ENCODE assay signal across 19 mouse cellular contexts in genomic region chr13:115021411-115021810, GRCm38 (mm10).
A peak's percentile ranks its signal among the peaks of the same experiment; 100 is the strongest.
DNase-seq lines count a peak whose midpoint lies in the region; ATAC-seq and TF ChIP-seq lines count a peak whose summit lies in the region.
"Had no signal": no experiment of that assay in that cellular context is flagged by ENCODE, and none has a peak within 500 bp of the region (broad histone marks: within the 10 kb centered on the region; RNA-seq: fewer than 3 reads in every experiment).

No protein-coding gene starts in this region.

- no peak for DNase-seq in liver, adult 2 months (ENCODE audit: extremely low read depth, low read depth, low spot score)
- no peak for DNase-seq in liver
- DNase-seq in spleen, postnatal 36 days (ENCODE audit: low spot score in 2 of 2), result no peak
- no peak for DNase-seq in c-Kit-positive CD71-positive TER-119-positive erythroid progenitor cells, embryonic 14.5 days (ENCODE audit: low spot score)
- no peak for DNase-seq in cerebellum, adult 9-10 months
- DNase-seq: adrenal gland, postnatal 14 days; cerebellum, adult 8-10 months; forebrain, postnatal 0 days; left cerebral cortex, postnatal 4 days; retina, postnatal 1 day; thymus, adult 2 months had no signal

- peaks cover 4% of the 10 kb centered on the region; the same call in 1 of the 2 replicates for H3K4me1 ChIP-seq in liver, adult 2 months (ENCODE audit: control insufficient read depth, insufficient read depth, low read length)
- peaks cover 15 to 36% of the 10 kb centered on the region in 2 experiments for H3K4me1 ChIP-seq in heart, embryonic 14.5 days (ENCODE audit: control insufficient read depth in 2 of 2, insufficient read depth in 2 of 2, low read length in 2 of 2)
- 0 out of 2 replicates have a peak, but pooled peaks cover 3% of the 10 kb centered on the region for H3K4me1 ChIP-seq in intestine, embryonic 16.5 days (ENCODE audit: control insufficient read depth, insufficient read depth, low read length)
- H3K4me1 ChIP-seq: kidney, embryonic 15.5 days; megakaryocyte, embryonic 14.5 days had no signal

- H3K36me3 ChIP-seq in liver, adult 2 months (ENCODE audit: control insufficient read depth, insufficient read depth, low read length), result peaks cover 2% of the 10 kb centered on the region; the same call in 1 of the 2 replicates
- peaks cover 3% of the 10 kb centered on the region; the same call in 1 of the 2 replicates for H3K36me3 ChIP-seq in heart, embryonic 14.5 days (ENCODE audit: control insufficient read depth, insufficient read depth, low read length)
- H3K36me3 ChIP-seq in intestine, embryonic 16.5 days (ENCODE audit: control insufficient read depth, insufficient read depth, low read length), result no peaks in the 10 kb centered on the region
- H3K36me3 ChIP-seq: kidney, embryonic 15.5 days had no signal

- peak overlapping the region; percentile 41 for H3K4me2 ChIP-seq in heart, embryonic 14.5 days (ENCODE audit: low read length)
- H3K4me2 ChIP-seq in intestine, embryonic 16.5 days (ENCODE audit: low read depth, low read length), result no peak overlapping the region
- H3K4me2 ChIP-seq: kidney, embryonic 15.5 days had no signal

- TF ChIP-seq POLR2A in liver, adult 2 months (IDR thresholded peaks at IDR 0.05; ENCODE audit: extremely low read depth, insufficient read depth, low read length), result no peak

- no peak for TF ChIP-seq CTCF in liver, adult 2 months (IDR thresholded peaks at IDR 0.05; ENCODE audit: low read depth, low read length)

- H3K27me3 ChIP-seq in liver, adult 2 months (ENCODE audit: control insufficient read depth, insufficient read depth, low read length), result no peaks in the 10 kb centered on the region
- H3K27me3 ChIP-seq in heart, embryonic 14.5 days (ENCODE audit: control insufficient read depth, insufficient read depth, low read length), result no peaks in the 10 kb centered on the region
- H3K27me3 ChIP-seq in intestine, embryonic 16.5 days (replicated peaks; ENCODE audit: control insufficient read depth, insufficient read depth, low read length), result no peaks in the 10 kb centered on the region
- H3K27me3 ChIP-seq: kidney, embryonic 15.5 days; megakaryocyte, embryonic 14.5 days had no signal

- H3K9ac ChIP-seq in liver, adult 2 months (ENCODE audit: low read depth, low read length), result no peak overlapping the region
- H3K9ac ChIP-seq in heart, embryonic 14.5 days (ENCODE audit: low read length), result no peak overlapping the region
- no peak overlapping the region for H3K9ac ChIP-seq in intestine, embryonic 16.5 days (ENCODE audit: low read depth, low read length)
- H3K9ac ChIP-seq: forebrain, postnatal 0 days; kidney, embryonic 15.5 days had no signal

- 0 out of 2 replicates have a peak, but pooled peaks have one; percentile 22 for ATAC-seq in common myeloid progenitor, adult 5-6 weeks (replicated peaks; ENCODE audit: low read depth, poor library complexity, severe bottlenecking)
- peak; percentile 85 for ATAC-seq in heart, embryonic 14.5 days (ENCODE audit: insufficient number of reproducible peaks, insufficient read depth, low FRiP score, low read depth)
- ATAC-seq in intestine, embryonic 16.5 days, result peak; percentile 67
- ATAC-seq: forebrain, postnatal 0 days; hindbrain, postnatal 0 days; midbrain, embryonic 16.5 days had no signal

- no peak overlapping the region for H3K4me3 ChIP-seq in liver, adult 2 months (ENCODE audit: insufficient read depth, low read depth, low read length)
- no peak overlapping the region for H3K4me3 ChIP-seq in heart, embryonic 14.5 days (ENCODE audit: control insufficient read depth in 1 of 2, insufficient read depth in 1 of 2, low read depth in 1 of 2, low read length in 2 of 2)
- no peak overlapping the region for H3K4me3 ChIP-seq in intestine, embryonic 16.5 days (ENCODE audit: low read length)
- H3K4me3 ChIP-seq: kidney, embryonic 15.5 days; layer of hippocampus, adult 2 months; megakaryocyte, embryonic 14.5 days had no signal

- peak overlapping the region; percentile 51 for H3K27ac ChIP-seq in liver, adult 2 months (replicated peaks; ENCODE audit: insufficient read depth, low read depth, low read length)
- peak overlapping the region; percentile 83 to 87 for H3K27ac ChIP-seq in heart, embryonic 14.5 days (replicated peaks in 1 of 2; ENCODE audit: control insufficient read depth in 1 of 2, insufficient read depth in 1 of 2, low read depth in 2 of 2, low read length in 2 of 2)
- H3K27ac ChIP-seq in intestine, embryonic 16.5 days (ENCODE audit: low read length), result no peak overlapping the region
- H3K27ac ChIP-seq: hindbrain, postnatal 0 days; kidney, embryonic 15.5 days; layer of hippocampus, adult 2 months had no signal

- H3K9me3 ChIP-seq in heart, embryonic 14.5 days (ENCODE audit: control insufficient read depth, low read length), result no peaks in the 10 kb centered on the region
- no peaks in the 10 kb centered on the region for H3K9me3 ChIP-seq in intestine, embryonic 16.5 days (ENCODE audit: control insufficient read depth, low read length)
- H3K9me3 ChIP-seq: kidney, embryonic 15.5 days; megakaryocyte, embryonic 14.5 days had no signal

- H3K79me2 ChIP-seq in liver, adult 2 months (ENCODE audit: control insufficient read depth, insufficient read depth, low read length), result no peaks in the 10 kb centered on the region

- WGBS in liver, adult 2 months, result 70% methylated on average over 10 of the region's 10 CpGs
- 2% methylated on average over 10 of the region's 10 CpGs for WGBS in heart, embryonic 14.5 days
- WGBS in intestine, embryonic 16.5 days, result 64% methylated on average over 10 of the region's 10 CpGs

Comparison
In these comparisons a context has a peak if more than half of its experiments do, and no peak if none do; other contexts are left out.
1. ATAC-seq: peak in every context shown above with its lines; median percentile 85 in heart, embryonic 14.5 days; 67 in intestine, embryonic 16.5 days; 22 in common myeloid progenitor, adult 5-6 weeks.